Mouse (Mus musculus): ENCODE results near the gene Steap4. TPM values are rescaled to one million over a fixed set of nuclear protein-coding genes. Genes with fewer than 3 reads are reported as not detected.
"Not testable (repeated sequence)": the region's sequence is repeated elsewhere in the genome, so short reads cannot be mapped to it uniquely, and the experiment has no call there.

Steap4 gene
- total RNA-seq, 2 experiments from 2014 or later = 0.15 to 0.17 TPM

DNA sequence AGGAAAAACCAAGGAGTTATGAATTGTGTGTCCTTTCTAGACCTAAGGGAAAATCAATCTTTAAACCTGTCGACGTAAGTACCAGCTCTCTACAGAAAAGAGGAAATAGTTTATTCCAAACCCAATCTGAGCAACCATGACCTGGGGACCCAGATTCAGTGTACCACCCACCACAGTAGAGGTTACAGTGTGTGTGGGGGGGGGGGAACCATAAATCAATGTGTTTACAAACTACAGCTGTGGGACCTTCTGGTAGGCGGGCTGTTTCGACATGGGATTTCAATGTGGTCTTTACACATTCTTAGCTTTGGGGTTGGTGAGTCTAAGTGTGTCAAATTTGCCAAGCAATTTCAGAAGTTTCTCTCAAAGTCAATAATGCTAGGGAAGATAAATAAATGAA, 2.2 kb upstream of the Steap4 start:
- DNase-seq (ENCODE audit: low spot score in 2 of 2) = no peak
- no peak for TF ChIP-seq CTCF (conservative IDR thresholded peaks at IDR 0.05)
- H3K4me3 ChIP-seq = no peak overlapping the region
- no peak overlapping the region for H3K27ac ChIP-seq

DNA sequence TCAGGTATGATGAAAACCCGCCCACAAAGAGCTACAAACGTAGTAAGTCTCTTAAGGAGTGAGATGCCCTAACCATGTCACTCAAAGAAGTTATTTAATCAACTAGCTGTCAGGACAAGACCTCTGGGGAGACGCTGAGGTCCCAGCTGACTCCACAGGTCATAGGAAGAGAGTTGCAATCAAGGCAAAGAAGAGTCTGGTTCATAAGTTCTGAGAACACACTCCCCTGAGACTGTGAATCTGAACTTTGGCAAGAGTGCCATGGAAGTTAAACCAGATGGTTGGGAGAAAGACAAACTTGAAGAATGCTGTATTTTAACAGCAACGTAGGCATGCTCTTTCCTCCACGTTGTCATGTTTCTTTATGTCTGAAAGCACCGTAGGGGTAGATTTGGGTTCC, 971 bp upstream of the Steap4 start:
- DNase-seq (ENCODE audit: low spot score in 2 of 2) = no peak

DNA sequence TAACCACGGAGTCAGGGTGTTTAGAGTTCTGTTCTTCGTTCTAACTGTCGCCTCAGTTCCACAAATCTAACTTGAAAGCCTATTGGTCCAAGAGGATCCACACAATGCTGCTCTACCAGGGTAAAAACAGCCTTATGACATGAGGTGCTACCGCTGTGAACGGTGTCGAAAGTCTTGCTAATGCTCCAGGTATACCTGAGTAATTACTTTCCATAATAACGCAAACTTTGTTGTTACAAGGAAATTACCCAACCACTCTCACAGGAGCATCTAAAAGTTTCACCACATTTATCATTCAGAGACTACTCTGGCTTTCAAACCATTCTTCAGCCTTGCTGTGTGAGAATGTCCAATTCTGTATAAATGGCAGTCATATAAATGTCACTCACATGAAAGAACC, 856 bp downstream of the Steap4 start:
- DNase-seq (ENCODE audit: low spot score in 2 of 2) = no peak
- no peak for TF ChIP-seq CTCF (conservative IDR thresholded peaks at IDR 0.05)
- Histone ChIP-seq H3K4me3 (no peak overlapping the region), H3K27ac (no peak overlapping the region)

More for the DNA sequence above, 971 bp upstream of the Steap4 start:
- Histone ChIP-seq H3K27ac (no peak overlapping the region), H3K4me3 (no peak overlapping the region)
- TF ChIP-seq CTCF (conservative IDR thresholded peaks at IDR 0.05) = no peak

DNA sequence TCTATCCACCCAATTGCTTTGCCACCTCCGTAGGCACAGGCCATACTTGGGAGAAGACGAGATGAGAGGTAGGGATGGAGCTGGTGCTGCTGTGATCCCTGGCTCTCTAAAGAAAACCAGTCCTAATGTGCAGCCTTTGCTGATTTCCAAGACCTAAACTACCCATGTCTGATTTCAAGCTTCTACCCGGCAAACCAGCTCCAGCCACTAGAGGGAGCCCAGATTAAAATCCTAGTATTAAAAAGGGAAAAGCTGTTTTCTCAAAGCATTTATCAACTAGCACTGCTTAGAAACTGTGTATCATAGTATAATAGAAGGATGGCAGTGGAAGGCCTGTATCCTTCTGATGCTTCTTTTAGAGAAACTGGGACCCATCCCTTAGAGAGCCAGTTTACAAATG, 5.0 kb downstream of the Steap4 start:
- peak; percentile 93 for TF ChIP-seq CTCF (conservative IDR thresholded peaks at IDR 0.05)
- H3K27ac ChIP-seq = no peak overlapping the region
- H3K4me3 ChIP-seq = no peak overlapping the region
- DNase-seq (ENCODE audit: low spot score in 2 of 2) = peak; percentile 16 to 70

DNA sequence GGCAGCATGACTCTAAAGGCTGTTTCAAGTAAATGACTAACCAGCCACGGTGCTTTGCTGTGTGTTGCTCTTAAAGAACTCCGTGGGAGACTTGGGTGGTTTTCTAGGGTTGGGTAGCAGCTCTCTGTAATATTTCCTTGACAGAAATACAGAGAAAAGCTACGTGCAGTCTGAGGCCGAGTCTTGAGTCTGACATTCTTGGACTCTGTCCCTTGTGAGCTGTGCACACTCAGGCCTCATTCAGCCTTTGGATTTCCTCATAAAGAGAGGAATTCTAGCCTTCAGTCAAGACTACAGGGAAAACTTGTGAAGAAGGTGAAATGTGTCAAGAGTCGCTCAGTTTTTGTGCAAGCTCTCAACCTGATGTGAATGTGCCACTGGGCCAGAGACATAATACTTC, 7.9 kb downstream of the Steap4 start:
- Histone ChIP-seq H3K27ac (no peak overlapping the region), H3K4me3 (no peak overlapping the region)
- no peak for DNase-seq (ENCODE audit: low spot score in 2 of 2)
- no peak for TF ChIP-seq CTCF (conservative IDR thresholded peaks at IDR 0.05)

DNA sequence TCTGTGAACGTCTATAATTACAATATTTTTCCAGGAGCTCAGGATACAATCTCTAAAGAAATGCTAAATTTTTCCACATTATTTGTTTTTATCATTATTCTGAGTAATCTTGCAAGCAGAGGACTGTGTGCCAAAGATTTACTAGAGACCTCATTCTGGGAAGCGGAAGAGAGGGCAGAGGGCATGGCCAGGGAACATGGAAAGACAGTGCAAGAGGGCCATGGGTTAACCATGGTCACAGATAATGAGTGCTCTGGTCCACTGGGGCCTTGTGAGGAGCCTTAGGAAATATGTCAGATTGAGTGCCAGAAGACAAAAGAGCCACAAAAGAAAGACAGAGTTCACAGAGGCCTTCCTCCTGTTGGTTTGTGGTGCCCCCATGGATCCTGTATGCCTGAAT, 12.0 kb downstream of the Steap4 start:
- no peak for TF ChIP-seq CTCF (conservative IDR thresholded peaks at IDR 0.05)
- DNase-seq (ENCODE audit: low spot score in 2 of 2) = no peak
- no peak overlapping the region for H3K4me3 ChIP-seq
- H3K27ac ChIP-seq = no peak overlapping the region

DNA sequence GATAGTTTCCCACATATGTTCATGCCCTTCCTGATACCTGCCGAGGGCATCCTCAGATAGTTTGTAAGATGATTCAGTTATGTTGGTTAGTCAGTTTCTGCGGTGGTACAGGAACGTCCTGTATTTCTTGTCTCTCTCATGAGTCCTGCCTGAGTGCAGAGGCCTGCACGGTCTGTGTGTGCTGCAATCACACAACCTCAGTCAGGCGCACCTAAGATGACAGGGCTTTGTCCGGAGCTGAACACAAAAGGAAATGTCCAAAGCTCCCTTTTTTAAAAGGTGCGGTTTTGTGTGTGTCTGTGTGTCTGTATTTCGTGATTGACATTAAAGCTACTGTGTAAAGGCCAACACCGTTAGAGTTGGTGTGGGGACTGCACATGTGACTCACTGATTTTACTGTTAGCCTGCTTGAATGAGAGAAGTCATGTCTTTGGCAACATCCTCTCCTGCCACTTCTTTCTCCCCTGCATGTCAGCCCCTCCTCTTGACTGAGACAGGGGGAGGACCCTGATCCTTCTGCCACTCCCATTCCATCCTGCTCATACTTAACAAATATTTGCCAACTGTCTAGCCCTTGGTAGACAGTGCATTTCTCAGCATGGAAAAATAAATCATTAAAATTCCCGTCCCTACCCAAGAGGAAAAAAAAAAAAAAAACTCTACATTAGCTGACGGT, 14.4 kb downstream of the Steap4 start:
- DNase-seq (ENCODE audit: low spot score in 2 of 2) = no peak
- Histone ChIP-seq H3K4me3 (no peak overlapping the region), H3K27ac (no peak overlapping the region)
- no peak for TF ChIP-seq CTCF (conservative IDR thresholded peaks at IDR 0.05)

DNA sequence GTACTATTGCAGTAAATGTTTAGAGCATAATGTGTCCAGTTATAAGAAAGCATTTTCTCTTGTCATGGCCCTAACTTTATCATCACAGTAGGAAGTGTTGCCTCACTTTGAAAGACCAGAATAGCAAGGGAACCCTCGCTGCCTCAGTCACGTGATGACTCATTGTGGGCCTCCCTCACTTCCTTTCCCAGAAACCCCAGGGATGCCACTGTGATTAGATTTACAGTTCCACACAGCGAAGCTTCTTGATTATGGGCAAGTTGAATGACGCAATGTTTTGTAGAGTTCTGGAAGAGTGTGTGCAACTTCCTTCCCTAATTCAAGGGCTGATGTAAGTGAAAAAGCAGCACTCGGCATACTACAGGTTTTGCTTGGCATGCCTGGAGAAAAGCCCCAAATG, 20.3 kb downstream of the Steap4 start:
- H3K4me3 ChIP-seq = no peak overlapping the region
- DNase-seq (ENCODE audit: low spot score in 2 of 2) = no peak
- no peak for TF ChIP-seq CTCF (conservative IDR thresholded peaks at IDR 0.05)
- H3K27ac ChIP-seq = no peak overlapping the region

DNA sequence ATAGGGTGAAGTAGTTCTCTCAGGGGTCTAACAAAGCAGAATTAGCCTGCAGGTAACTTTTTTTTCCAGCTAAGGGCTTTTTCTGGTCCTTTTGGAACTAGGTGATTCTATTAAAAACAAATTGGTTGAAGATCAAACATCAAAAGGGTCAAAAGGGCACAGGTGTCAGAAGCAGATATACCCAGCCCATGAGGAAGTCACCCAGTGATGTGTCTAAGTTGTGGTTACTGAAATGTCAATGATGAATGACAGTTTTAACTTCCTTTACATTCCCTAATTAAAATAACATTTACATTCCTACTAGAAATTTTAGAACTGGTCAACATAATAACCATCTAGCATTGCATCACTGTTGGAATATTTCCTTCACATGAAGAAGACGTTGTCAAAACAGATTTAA, 27.7 kb downstream of the Steap4 start:
- no peak for TF ChIP-seq CTCF (conservative IDR thresholded peaks at IDR 0.05)
- DNase-seq (ENCODE audit: low spot score in 2 of 2) = no peak
- Histone ChIP-seq H3K27ac (no peak overlapping the region), H3K4me3 (no peak overlapping the region)

DNA sequence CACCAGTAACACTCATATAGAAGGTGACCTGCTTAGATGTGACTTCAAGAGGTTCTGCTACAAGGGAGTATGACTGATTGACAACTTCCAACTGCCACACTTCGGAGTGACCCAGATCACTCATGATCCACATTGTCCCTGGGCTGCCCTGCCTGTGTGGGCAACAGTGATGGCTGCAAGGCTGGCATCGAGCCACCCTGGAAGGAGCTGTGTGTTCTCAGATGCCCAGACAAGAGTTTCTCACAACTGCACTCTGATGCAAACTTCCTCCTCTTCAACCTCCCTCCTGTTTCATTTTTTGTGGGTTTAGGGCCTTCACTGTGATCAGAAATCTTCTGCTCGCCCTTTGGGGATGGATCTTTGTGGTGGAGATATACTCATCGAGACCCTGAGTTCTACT, 28.2 kb downstream of the Steap4 start:
- no peak for TF ChIP-seq CTCF (conservative IDR thresholded peaks at IDR 0.05)
- Histone ChIP-seq H3K4me3 (no peak overlapping the region), H3K27ac (no peak overlapping the region)
- DNase-seq (ENCODE audit: low spot score in 2 of 2) = no peak

DNA sequence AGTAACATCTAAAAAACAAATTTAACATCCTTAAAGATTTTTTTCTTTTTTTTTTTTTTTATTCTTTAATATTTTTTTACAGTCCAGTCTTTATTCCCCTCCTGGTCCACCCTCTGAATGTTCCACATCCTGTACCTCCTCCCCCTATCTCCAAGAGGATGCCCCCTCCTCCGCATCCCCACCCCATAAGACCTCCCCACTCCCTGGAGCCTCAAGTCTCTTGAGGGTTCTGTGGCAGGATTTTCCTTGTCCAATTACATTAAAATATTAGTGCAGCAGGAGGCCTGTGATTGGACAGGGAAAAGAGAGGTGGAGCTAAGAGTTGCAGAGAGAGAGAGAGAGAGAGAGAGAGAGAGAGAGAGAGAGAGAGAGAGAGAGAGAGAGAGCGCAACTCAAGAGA, 31.4 kb downstream of the Steap4 start:
- not testable (repeated sequence) for H3K4me3 ChIP-seq; DNase-seq (ENCODE audit: low spot score in 2 of 2); H3K27ac ChIP-seq

DNA sequence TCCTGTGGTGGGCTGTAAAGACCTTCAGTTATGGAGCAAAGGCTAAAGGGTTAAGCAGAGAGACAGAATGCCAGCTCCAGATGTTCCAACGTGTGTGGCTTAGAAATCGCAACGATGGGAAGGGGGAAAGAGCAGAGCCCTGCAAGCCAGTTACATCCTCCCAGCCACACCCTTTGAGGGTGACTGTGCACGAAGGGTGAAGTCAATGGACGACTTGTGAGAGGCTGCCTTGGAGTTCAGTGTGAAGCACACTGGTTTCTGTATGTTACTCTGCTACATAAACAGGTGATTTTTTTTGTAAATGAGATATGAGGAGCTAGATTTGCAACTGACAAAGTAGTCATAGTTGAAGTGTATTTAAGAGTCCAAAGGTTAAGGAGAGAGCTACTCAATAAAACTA, 33.5 kb downstream of the Steap4 start:
- Histone ChIP-seq H3K27ac (no peak overlapping the region), H3K4me3 (no peak overlapping the region)
- DNase-seq (ENCODE audit: low spot score in 2 of 2) = no peak
- no peak for TF ChIP-seq CTCF (conservative IDR thresholded peaks at IDR 0.05)

DNA sequence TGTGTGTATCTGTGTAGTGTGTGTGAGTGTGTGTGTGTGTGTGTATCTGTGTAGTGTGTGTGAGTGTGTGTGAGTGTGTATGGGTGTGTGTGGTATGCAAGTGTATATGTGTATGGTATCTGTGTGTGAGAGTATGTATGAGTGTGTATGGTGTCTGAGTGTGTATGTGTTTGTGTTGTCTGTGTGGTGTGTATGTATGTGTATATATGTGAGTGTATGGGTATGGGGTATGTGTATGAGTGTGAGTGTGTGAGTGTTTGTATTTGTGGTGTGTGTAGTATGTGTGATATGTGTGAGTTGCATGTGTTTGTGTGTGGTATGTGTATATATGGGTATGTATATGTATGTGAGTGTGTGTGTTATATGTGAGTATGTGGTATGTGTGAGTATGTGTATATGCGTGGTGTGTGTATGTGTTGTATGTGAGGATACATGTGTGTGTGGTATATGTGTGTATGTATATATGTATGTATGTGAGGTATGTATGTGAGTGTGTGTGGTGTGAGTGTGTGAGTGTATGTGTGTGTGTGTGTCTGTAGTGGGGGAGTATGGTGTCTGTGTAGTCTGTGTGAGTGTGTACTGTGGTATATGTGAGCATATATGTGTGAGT, 35.1 kb downstream of the Steap4 start:
- no peak for TF ChIP-seq CTCF (conservative IDR thresholded peaks at IDR 0.05)
- no peak overlapping the region for H3K4me3 ChIP-seq
- H3K27ac ChIP-seq = no peak overlapping the region
- DNase-seq (ENCODE audit: low spot score in 2 of 2) = no peak

DNA sequence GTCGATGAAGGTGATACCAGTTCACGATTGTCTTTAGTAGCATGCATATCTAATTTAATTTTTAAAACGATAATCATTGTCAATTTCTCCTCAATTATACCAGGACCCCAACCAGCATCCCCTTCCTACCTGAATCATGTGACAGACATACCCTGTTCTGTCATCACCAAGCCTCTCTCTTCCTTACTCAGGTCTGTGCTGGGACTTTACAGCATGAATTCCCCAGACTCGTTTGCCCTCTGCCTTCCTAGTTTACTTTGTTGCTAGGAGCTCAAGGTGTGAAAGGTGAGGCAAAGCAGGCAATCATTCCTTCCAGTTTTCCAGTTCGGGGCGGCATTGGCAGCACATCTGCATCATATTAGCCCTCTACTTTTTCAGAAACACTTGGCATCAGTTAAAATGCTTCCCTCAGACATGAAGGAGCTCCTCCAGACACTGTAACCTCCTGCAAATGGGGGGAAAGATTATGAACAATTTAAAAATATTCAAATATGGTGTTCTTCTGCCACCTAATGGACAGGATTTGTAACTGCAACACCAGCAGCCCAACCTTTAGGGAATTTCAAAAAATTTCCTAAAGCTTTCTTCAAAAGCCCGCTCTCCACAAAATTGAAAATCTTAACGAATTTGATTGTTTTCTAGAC, 36.3 kb downstream of the Steap4 start:
- Histone ChIP-seq H3K27ac (no peak overlapping the region), H3K4me3 (no peak overlapping the region)
- TF ChIP-seq CTCF (conservative IDR thresholded peaks at IDR 0.05) = peak; percentile 92
- peak in 1 of 2 experiments; percentile 41 for DNase-seq (ENCODE audit: low spot score in 2 of 2)

Data from layer of hippocampus, adult 2 months (tissue).